Mouse (Mus musculus) forebrain, embryonic 11.5 days (tissue): ENCODE measurements at regions not wholly inside any gene's neighbourhood (a gene's known extent, or its start where the extent isn't known, plus 50 kb on each side); places are given as distances from the start of the nearest gene placed in this dataset.
A peak's percentile ranks its signal among the peaks of the same experiment; 100 is the strongest.

Experiments
- ATAC-seq: fragments of 200-750 bp; cut with Nextera tagmentation; replicated peaks from 2 replicates; pipeline ENCODE4 v1.8.0; 2017; ENCODE audit warnings: moderate TSS enrichment; ENCODE audit not compliant: low FRiP score
- DNase-seq: peaks from one replicate; pipeline ENCODE4 v3.0.0-alpha.2; 2017; ENCODE audit warnings: low spot score
- H3K27ac ChIP-seq: fragments of 300-500 bp; sonication (generic); 2 replicates; pipeline ENCODE4 v1.5.1; 2014; ENCODE audit warnings: low read depth, low read length
- H3K27me3 ChIP-seq: fragments of 300-500 bp; sonication (generic); 2 replicates; pipeline ENCODE4 v1.6.1; 2014; ENCODE audit warnings: mild to moderate bottlenecking, low read length, mixed read lengths; ENCODE audit not compliant: control insufficient read depth, insufficient read depth
- H3K36me3 ChIP-seq: fragments of 300-500 bp; sonication (generic); 2 replicates; pipeline ENCODE4 v1.6.1; 2014; ENCODE audit warnings: mild to moderate bottlenecking, low read length, moderate library complexity, mixed read lengths; ENCODE audit not compliant: control insufficient read depth, insufficient read depth
- H3K4me1 ChIP-seq: fragments of 300-500 bp; sonication (generic); replicated peaks from 2 replicates; pipeline ENCODE4 v1.6.1; 2014; ENCODE audit warnings: low read length, mixed read lengths; ENCODE audit not compliant: control insufficient read depth, insufficient read depth
- H3K4me2 ChIP-seq: fragments of 300-500 bp; sonication (generic); 2 replicates; pipeline ENCODE4 v1.6.1; 2014; ENCODE audit warnings: low read depth, mild to moderate bottlenecking, low read length, moderate library complexity, mixed read lengths; ENCODE audit not compliant: severe bottlenecking
- H3K4me3 ChIP-seq: fragments of 300-500 bp; sonication (generic); 2 replicates; pipeline ENCODE4 v1.5.1; 2014; ENCODE audit warnings: low read depth, low read length
- H3K9ac ChIP-seq: fragments of 300-500 bp; sonication (generic); 2 replicates; pipeline ENCODE4 v1.6.1; 2014; ENCODE audit warnings: low read length
- H3K9me3 ChIP-seq: fragments of 300-500 bp; sonication (generic); 2 replicates; pipeline ENCODE4 v1.6.1; 2016; ENCODE audit warnings: low read length, mixed read lengths; ENCODE audit not compliant: control insufficient read depth
- WGBS: fragments of 180-500 bp; shearing (Covaris S2); extraction: QIAGEN DNeasy Blood & Tissue Kit; methylation state at CpG from one replicate; pipeline ENCODE4 v1.1.7; 2014; 5-methylcytosine and 5-hydroxymethylcytosine counted together

GRCm38 (mm10) chr11:12757677-12758076, 292.9 kb upstream of the Cobl start:
- Histone ChIP-seq H3K4me1 (no peaks in the 10 kb centered on the region), H3K4me2 (no peak overlapping the region), H3K4me3 (no peak overlapping the region), H3K9ac (no peak overlapping the region), H3K9me3 (no peaks in the 10 kb centered on the region), H3K27me3 (no peaks in the 10 kb centered on the region), H3K36me3 (no peaks in the 10 kb centered on the region), H3K27ac (no peak overlapping the region)
- WGBS: 89% methylated on average over 1 of the region's 1 CpGs
- no peak for DNase-seq
- no peak for ATAC-seq

GRCm38 (mm10) chr11:12750016-12750415, 285.3 kb upstream of the Cobl start:
- Histone ChIP-seq H3K36me3 (no peaks in the 10 kb centered on the region), H3K4me2 (no peak overlapping the region), H3K4me1 (no peaks in the 10 kb centered on the region), H3K9ac (no peak overlapping the region), H3K27me3 (no peaks in the 10 kb centered on the region), H3K9me3 (no peaks in the 10 kb centered on the region), H3K27ac (no peak overlapping the region), H3K4me3 (no peak overlapping the region)
- DNase-seq (no peak), ATAC-seq (no peak)
- 93% methylated on average over 1 of the region's 1 CpGs for WGBS

GRCm38 (mm10) chr11:12749245-12749644, 284.5 kb upstream of the Cobl start:
- ATAC-seq (no peak), DNase-seq (no peak)
- Histone ChIP-seq H3K27ac (no peak overlapping the region), H3K4me3 (no peak overlapping the region), H3K27me3 (no peaks in the 10 kb centered on the region), H3K4me1 (no peaks in the 10 kb centered on the region), H3K36me3 (no peaks in the 10 kb centered on the region), H3K4me2 (no peak overlapping the region), H3K9me3 (no peaks in the 10 kb centered on the region), H3K9ac (no peak overlapping the region)
- WGBS: 87% methylated on average over 4 of the region's 4 CpGs

GRCm38 (mm10) chr11:12742159-12742523, 277.4 kb upstream of the Cobl start:
- WGBS: 16% methylated on average over 2 of the region's 2 CpGs
- Histone ChIP-seq H3K27me3 (no peaks in the 10 kb centered on the region), H3K27ac (peak overlapping the region; percentile 18; the same call in 1 of the 2 replicates), H3K4me3 (no peak overlapping the region), H3K4me1 (no peaks in the 10 kb centered on the region; the same call in 1 of the 2 replicates), H3K4me2 (no peak overlapping the region), H3K9me3 (no peaks in the 10 kb centered on the region), H3K9ac (no peak overlapping the region), H3K36me3 (no peaks in the 10 kb centered on the region)
- DNase-seq: peak; percentile 48
- peak; percentile 86 for ATAC-seq

DNA sequence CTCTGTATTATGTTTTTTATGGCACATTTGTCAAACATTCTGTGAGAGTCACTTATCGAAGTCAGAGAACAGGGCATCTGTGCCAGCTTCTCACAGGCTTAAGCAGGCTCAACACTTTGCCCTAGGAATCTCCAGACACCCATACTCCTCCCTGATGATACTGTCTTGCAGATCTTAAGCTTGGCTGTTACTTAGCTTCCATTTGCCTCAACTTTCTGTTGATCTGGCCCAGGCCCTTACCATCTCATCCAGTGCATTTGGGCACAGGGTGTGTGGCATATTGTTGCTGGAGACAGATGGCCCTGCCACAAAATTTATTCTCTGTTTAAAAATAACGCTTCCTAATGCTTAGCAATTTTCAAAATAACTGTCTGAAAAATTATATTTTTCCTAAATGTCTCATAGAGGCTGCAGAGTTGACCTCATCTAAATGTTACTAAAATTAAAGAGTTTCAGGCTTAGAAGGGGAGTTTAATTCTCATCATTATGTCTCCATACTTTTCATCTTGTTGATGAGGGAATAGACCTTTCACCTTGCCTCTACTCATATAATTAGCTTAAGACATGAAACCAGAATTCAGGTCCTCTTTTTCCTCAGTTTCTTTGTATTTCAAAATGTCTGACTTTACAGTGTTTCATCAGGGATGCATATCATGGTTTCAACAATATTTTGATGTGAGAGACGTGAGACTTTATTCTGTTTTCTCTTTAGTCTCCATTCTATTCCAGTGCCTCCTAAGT, 276.8 kb upstream of the Cobl start:
- WGBS: 66% methylated on average over 3 of the region's 3 CpGs
- ATAC-seq: peak; percentile 53

GRCm38 (mm10) chr11:12734274-12734673, 269.5 kb upstream of the Cobl start:
- Histone ChIP-seq H3K4me2 (no peak overlapping the region), H3K4me1 (no peaks in the 10 kb centered on the region), H3K4me3 (no peak overlapping the region), H3K36me3 (no peaks in the 10 kb centered on the region), H3K9me3 (no peaks in the 10 kb centered on the region), H3K27ac (no peak overlapping the region), H3K27me3 (no peaks in the 10 kb centered on the region), H3K9ac (no peak overlapping the region)
- DNase-seq: no peak
- ATAC-seq: no peak
- WGBS: 95% methylated on average over 1 of the region's 1 CpGs

More for the DNA sequence above, 276.8 kb upstream of the Cobl start:
- Histone ChIP-seq H3K27ac (peak overlapping the region; percentile 46; the same call in 1 of the 2 replicates), H3K4me2 (no peak overlapping the region), H3K27me3 (no peaks in the 10 kb centered on the region), H3K9ac (no peak overlapping the region), H3K4me1 (no peaks in the 10 kb centered on the region; the same call in 1 of the 2 replicates), H3K9me3 (no peaks in the 10 kb centered on the region), H3K36me3 (no peaks in the 10 kb centered on the region), H3K4me3 (no peak overlapping the region)
- no peak for DNase-seq

GRCm38 (mm10) chr11:12727293-12727692, 262.5 kb upstream of the Cobl start:
- H3K27me3 ChIP-seq: no peaks in the 10 kb centered on the region
- no peak for DNase-seq
- 89% methylated on average over 1 of the region's 1 CpGs for WGBS
- no peaks in the 10 kb centered on the region for H3K36me3 ChIP-seq
- no peaks in the 10 kb centered on the region for H3K9me3 ChIP-seq
- no peak overlapping the region for H3K27ac ChIP-seq
- H3K4me2 ChIP-seq: no peak overlapping the region
- no peaks in the 10 kb centered on the region for H3K4me1 ChIP-seq
- no peak overlapping the region for H3K4me3 ChIP-seq
- ATAC-seq: no peak
- H3K9ac ChIP-seq: no peak overlapping the region

DNA sequence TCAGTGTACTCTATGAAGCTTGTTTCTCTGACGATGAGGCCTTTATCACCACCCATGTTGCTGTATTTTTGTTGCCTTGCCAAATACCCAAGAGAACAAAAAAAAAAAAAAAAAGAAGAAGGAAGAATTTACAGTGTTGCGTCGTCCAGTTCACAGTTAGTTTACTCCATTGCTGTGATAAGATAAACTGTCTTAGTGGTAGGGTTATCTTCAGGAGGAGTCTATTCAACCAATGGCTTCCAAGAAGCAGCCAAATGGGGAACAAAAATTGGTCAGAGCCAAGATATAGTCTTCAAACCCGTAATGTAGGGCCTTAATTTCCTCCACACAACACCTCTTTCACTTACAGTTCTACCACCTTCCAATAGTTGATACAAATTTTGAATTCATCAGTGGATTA, 261.7 kb upstream of the Cobl start:
- ATAC-seq (no peak), DNase-seq (no peak)
- Histone ChIP-seq H3K9me3 (no peaks in the 10 kb centered on the region), H3K27ac (no peak overlapping the region), H3K4me1 (no peaks in the 10 kb centered on the region), H3K36me3 (no peaks in the 10 kb centered on the region), H3K27me3 (no peaks in the 10 kb centered on the region), H3K4me2 (no peak overlapping the region), H3K4me3 (no peak overlapping the region), H3K9ac (no peak overlapping the region)
- 79% methylated on average over 4 of the region's 4 CpGs for WGBS

DNA sequence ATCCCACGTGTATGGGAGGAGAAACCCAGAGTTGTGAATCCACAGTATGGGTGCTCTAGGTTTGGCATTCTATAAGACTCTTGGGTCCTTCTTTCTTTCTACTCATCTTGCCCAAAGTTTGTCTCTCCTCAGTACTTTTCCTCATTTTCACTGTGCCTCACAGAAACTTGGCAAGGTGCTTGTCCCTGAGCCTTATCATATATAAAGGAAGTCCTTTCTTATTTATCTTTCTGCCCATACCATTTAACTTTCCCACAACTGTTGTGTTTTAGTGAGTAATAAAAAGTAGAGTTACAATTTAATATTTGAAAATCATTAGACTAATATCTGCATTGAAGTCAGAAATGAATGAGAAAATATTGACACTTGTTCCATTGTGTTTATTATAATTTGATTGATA, 257.6 kb upstream of the Cobl start:
- ATAC-seq: no peak
- 59% methylated on average over 1 of the region's 1 CpGs for WGBS
- H3K9ac ChIP-seq: no peak overlapping the region

More for the DNA sequence above, 257.6 kb upstream of the Cobl start:
- H3K36me3 ChIP-seq: no peaks in the 10 kb centered on the region
- H3K27me3 ChIP-seq: no peaks in the 10 kb centered on the region
- H3K4me1 ChIP-seq: no peaks in the 10 kb centered on the region
- H3K9me3 ChIP-seq: no peaks in the 10 kb centered on the region
- H3K4me2 ChIP-seq: no peak overlapping the region
- no peak for DNase-seq
- no peak overlapping the region for H3K4me3 ChIP-seq
- no peak overlapping the region for H3K27ac ChIP-seq
